Mouse (Mus musculus) hindbrain, embryonic 12.5 days (tissue): ENCODE data around the gene Apoc1. TPM values are rescaled to one million over a fixed set of nuclear protein-coding genes. Genes with fewer than 3 reads are reported as not detected.

ENCODE experiments used
- ATAC-seq: fragments of 200-750 bp; cut with Nextera tagmentation; 2 replicates; pipeline ENCODE4 v1.8.0; 2017; ENCODE audit warnings: moderate TSS enrichment; ENCODE audit not compliant: low FRiP score
- H3K27ac ChIP-seq: fragments of 300-500 bp; sonication (generic); 2 replicates; pipeline ENCODE4 v1.5.1; 2016; ENCODE audit warnings: mild to moderate bottlenecking
- H3K27me3 ChIP-seq: fragments of 300-500 bp; sonication (generic); 2 replicates; pipeline ENCODE4 v1.6.1; 2016; ENCODE audit warnings: mild to moderate bottlenecking
- H3K36me3 ChIP-seq: fragments of 300-500 bp; sonication (generic); 2 replicates; pipeline ENCODE4 v1.6.1; 2016; ENCODE audit warnings: mild to moderate bottlenecking
- H3K4me1 ChIP-seq: fragments of 300-500 bp; sonication (generic); 2 replicates; pipeline ENCODE4 v1.6.1; 2016
- H3K4me2 ChIP-seq: fragments of 300-500 bp; sonication (generic); replicated peaks from 2 replicates; pipeline ENCODE4 v1.6.1; 2016; ENCODE audit warnings: mild to moderate bottlenecking
- H3K4me3 ChIP-seq: fragments of 300-500 bp; sonication (generic); 2 replicates; pipeline ENCODE4 v1.5.1; 2016; ENCODE audit warnings: mild to moderate bottlenecking
- H3K9ac ChIP-seq: fragments of 300-500 bp; sonication (generic); 2 replicates; pipeline ENCODE4 v1.6.1; 2016; ENCODE audit warnings: mild to moderate bottlenecking, moderate library complexity
- H3K9me3 ChIP-seq: fragments of 300-500 bp; sonication (generic); replicated peaks from 2 replicates; pipeline ENCODE4 v1.6.1; 2016; ENCODE audit warnings: mild to moderate bottlenecking
- WGBS: fragments of 180-500 bp; shearing (Covaris S2); methylation state at CpG from one replicate; pipeline ENCODE4 v1.1.7; 2016; 5-methylcytosine and 5-hydroxymethylcytosine counted together
- polyA plus RNA-seq: library from polyadenylated mRNA; unstranded; fragments of >200 nt; fragmentation: Nextera tagmentation; extraction: Ambion mirVana; gene quantifications from 2 replicates; pipeline ENCODE4 v1.2.1, GENCODE M21; 2016

The Apoc1 gene
- polyA plus RNA-seq, 1 experiment from 2014 or later: 4.7 TPM

DNA sequence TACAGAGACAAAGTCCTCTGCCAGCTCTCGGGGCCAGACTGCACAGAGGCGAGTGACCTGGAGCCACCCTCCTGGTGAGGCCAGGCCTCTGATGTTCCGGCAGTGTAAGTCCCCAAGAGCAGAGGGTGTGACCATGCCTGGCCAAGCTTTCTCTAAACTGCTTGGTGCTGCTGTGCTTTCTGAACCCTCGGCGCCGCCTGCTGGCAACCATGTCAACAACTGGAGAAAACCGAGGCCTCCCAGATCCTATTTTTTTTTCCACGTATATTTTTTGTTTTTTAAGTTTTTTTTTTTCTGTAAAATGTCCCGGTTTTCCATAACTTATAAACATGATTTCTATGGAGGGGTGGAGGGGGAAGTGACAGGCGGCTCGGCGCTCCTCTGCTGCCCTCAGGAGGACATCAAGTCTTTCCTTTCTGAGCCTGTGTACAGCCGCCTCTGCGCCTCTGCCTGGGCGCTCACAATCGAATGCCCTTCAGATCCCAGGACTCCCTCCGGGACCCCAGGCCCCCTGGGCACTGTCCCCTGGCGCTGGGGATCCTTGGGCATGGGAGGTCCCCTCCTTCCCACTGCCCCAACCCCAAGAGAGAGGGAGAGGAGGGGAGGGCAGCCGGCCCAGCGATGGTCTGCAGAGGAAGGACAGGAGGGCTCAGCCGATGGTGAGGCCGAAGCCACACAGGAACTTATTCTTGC is 8.8 kb upstream of the Apoc1 start:
- ATAC-seq: 0 out of 2 replicates have a peak, but pooled peaks have one; percentile 39
- Histone ChIP-seq H3K9me3 (peaks cover 8% of the 10 kb centered on the region; the same call in 1 of the 2 replicates), H3K9ac (0 out of 2 replicates have a peak overlapping the region, but pooled peaks have one; percentile 13), H3K4me3 (no peak overlapping the region), H3K27ac (0 out of 2 replicates have a peak overlapping the region, but pooled peaks have one; percentile 57), H3K36me3 (peaks cover 24% of the 10 kb centered on the region), H3K4me2 (0 out of 2 replicates have a peak overlapping the region, but pooled peaks have one; percentile 7), H3K4me1 (peaks cover 21% of the 10 kb centered on the region), H3K27me3 (no peaks in the 10 kb centered on the region)
- WGBS: 29% methylated on average over 22 of the region's 22 CpGs

- Histone ChIP-seq H3K27me3 (no peaks in the 10 kb centered on the region), H3K9me3 (peaks cover 8% of the 10 kb centered on the region; the same call in 1 of the 2 replicates), H3K4me2 (0 out of 2 replicates have a peak overlapping the region, but pooled peaks have one; percentile 7), H3K36me3 (peaks cover 23% of the 10 kb centered on the region; the same call in 1 of the 2 replicates), H3K9ac (no peak overlapping the region), H3K4me3 (no peak overlapping the region), H3K4me1 (peaks cover 21% of the 10 kb centered on the region), H3K27ac (no peak overlapping the region; the same call in 1 of the 2 replicates)
- no peak for ATAC-seq
- 60% methylated on average over 12 of the region's 12 CpGs for WGBS
Observed at GRCm38 (mm10) chr7:19700299-19701068, 8.0 kb upstream of the Apoc1 start.

DNA sequence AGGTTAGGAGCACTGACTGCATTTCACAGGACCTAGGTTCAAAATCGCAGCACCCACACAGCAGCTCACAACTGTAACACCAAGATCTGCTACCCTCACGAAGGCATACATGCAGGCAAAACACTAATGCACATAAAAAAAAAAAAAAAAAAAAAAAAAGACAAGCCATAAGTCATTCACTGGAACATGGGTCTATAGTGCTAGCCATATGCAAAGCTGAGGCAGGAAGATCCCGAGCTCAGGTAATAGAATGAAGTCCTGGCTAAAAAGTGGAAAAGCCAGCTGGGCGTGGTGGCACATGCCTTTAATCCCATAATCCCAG is 7.3 kb upstream of the Apoc1 start:
- 79% methylated on average over 4 of the region's 4 CpGs for WGBS
- no peak overlapping the region for H3K27ac ChIP-seq
- H3K4me2 ChIP-seq: no peak overlapping the region
- H3K4me3 ChIP-seq: no peak overlapping the region
- peaks cover 23% of the 10 kb centered on the region; the same call in 1 of the 2 replicates for H3K36me3 ChIP-seq
- peaks cover 8% of the 10 kb centered on the region; the same call in 1 of the 2 replicates for H3K9me3 ChIP-seq
- no peak for ATAC-seq
- H3K27me3 ChIP-seq: no peaks in the 10 kb centered on the region
- H3K4me1 ChIP-seq: peaks cover 21% of the 10 kb centered on the region
- no peak overlapping the region for H3K9ac ChIP-seq

GRCm38 (mm10) chr7:19698907-19699826 is 6.7 kb upstream of the Apoc1 start, which contains the start of gene Apoe:
TSS of gene Apoe (minus strand) at chr7:19699188.
- peak within 1 kb of the TSS; percentile 69 for H3K4me2 ChIP-seq
- H3K27ac ChIP-seq: no peak within 1 kb of the TSS
- WGBS: 2% methylated on average over 20 of the region's 20 CpGs
- H3K9ac ChIP-seq: peak within 1 kb of the TSS; percentile 62
- H3K9me3 ChIP-seq: peaks cover 8% of the 10 kb centered on the region; the same call in 1 of the 2 replicates
- ATAC-seq: peak; percentile 56
- peaks cover 21% of the 10 kb centered on the region; the same call in 1 of the 2 replicates for H3K36me3 ChIP-seq
- peaks cover 21% of the 10 kb centered on the region for H3K4me1 ChIP-seq
- peak within 1 kb of the TSS; percentile 31 for H3K4me3 ChIP-seq
- no peaks in the 10 kb centered on the region for H3K27me3 ChIP-seq

DNA sequence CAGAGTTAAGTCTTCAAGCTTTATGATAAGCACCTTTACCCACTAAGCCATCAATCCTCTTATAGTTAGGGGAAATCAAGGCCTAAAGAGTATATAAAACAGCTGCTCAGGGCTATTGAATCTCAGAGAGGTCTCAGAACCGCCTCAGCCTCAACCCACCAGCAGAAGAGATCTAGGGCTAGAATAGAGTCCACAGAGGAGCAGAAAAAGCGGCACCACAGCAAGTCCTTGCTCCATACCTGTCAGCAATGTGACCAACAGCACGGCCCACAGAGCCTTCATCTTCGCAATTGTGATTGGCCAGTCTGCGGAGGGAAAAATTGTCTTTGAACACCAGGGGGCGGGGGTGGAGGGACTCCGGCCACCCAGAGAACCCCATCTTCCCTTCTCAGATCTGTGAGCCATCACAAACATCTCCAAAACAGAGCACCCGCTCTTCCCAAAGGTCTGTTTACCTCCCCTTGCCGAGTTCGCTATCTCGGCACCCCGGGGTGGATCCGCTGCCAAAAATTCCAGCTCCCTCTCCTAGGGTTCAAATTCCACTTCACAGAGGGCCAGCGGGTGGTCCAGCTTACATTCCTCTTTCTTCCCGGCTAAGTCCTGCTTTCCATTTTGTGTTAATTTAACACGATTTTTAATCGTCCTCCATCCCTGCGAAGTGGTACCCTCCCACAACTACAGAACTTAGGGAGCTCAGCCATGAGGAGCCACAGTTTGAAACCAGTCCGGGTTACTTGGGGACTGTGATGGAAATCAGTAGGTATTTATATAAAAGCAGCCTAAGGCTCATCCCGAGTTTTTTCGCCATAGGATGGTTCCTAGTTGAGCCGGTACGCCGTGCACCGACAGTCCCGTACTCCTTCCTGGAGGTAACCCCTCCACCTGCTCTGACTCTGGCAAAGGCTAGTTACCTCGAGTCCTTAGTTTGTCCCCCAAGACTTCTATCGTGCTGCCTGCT is 5.8 kb upstream of the Apoc1 start:
- peaks cover 8% of the 10 kb centered on the region; the same call in 1 of the 2 replicates for H3K9me3 ChIP-seq
- 2% methylated on average over 28 of the region's 28 CpGs for WGBS
- peaks cover 15% of the 10 kb centered on the region; the same call in 1 of the 2 replicates for H3K36me3 ChIP-seq
- H3K27ac ChIP-seq: no peak overlapping the region
- peak overlapping the region; percentile 69 for H3K4me2 ChIP-seq
- H3K4me1 ChIP-seq: peaks cover 25% of the 10 kb centered on the region
- H3K27me3 ChIP-seq: no peaks in the 10 kb centered on the region
- H3K4me3 ChIP-seq: peak overlapping the region; percentile 31
- no peak for ATAC-seq
- H3K9ac ChIP-seq: peak overlapping the region; percentile 62

DNA sequence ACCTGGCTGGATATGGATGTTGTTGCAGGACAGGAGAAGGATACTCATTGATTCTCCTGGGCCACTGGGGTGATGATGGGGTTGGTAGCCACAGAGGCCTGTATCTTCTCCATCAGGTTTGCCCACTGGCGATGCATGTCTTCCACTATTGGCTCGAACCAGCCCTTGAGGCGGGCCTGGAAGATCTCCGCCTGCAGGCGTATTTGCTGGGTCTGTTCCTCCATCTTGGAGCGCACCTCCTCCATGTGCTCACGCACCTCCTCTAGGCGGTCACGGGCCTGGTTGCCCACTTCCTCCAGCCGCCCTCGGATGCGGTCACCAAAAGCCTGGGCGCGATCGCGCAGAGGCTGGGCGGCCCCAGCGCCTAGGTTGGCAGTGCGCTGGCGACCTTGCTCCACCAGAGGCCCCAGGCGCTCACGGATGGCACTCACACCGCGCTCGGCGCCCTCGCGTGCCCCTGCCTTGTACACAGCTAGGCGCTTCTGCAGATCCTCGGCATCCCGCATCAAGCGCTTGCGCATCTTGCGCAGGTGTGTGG is 3.9 kb upstream of the Apoc1 start:
- H3K4me2 ChIP-seq: no peak overlapping the region
- peaks cover 24% of the 10 kb centered on the region for H3K4me1 ChIP-seq
- H3K9ac ChIP-seq: no peak overlapping the region
- ATAC-seq: no peak
- peaks cover 7% of the 10 kb centered on the region; the same call in 1 of the 2 replicates for H3K36me3 ChIP-seq
- 94% methylated on average over 34 of the region's 34 CpGs for WGBS
- no peak overlapping the region for H3K27ac ChIP-seq
- no peak overlapping the region for H3K4me3 ChIP-seq
- H3K9me3 ChIP-seq: peaks cover 8% of the 10 kb centered on the region; the same call in 1 of the 2 replicates
- H3K27me3 ChIP-seq: no peaks in the 10 kb centered on the region

DNA sequence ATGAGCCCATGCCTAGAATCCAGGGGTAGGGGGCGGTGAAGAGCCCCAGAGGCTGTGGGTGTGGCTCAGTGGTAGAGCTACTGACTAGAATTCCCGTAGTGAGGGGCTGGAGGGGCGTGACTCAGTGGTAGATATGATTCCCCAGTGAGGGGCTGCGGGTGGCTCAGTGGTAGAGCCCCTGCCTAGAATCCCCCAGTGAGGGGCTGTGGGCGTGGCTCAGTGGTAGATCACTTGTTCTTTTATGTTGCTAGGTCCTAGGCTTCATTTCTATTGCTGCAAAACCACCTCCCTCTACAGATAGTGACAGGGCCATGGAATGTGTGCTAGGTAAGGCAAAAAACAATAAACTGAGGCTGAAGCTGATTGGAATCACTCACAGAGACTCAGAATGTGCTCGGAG is 3.4 kb upstream of the Apoc1 start:
- Histone ChIP-seq H3K9ac (no peak overlapping the region), H3K27me3 (no peaks in the 10 kb centered on the region), H3K9me3 (peaks cover 8% of the 10 kb centered on the region; the same call in 1 of the 2 replicates), H3K27ac (no peak overlapping the region), H3K4me3 (no peak overlapping the region), H3K4me1 (peaks cover 22% of the 10 kb centered on the region), H3K4me2 (no peak overlapping the region), H3K36me3 (peaks cover 7% of the 10 kb centered on the region; the same call in 1 of the 2 replicates)
- ATAC-seq: no peak
- 84% methylated on average over 6 of the region's 6 CpGs for WGBS

DNA sequence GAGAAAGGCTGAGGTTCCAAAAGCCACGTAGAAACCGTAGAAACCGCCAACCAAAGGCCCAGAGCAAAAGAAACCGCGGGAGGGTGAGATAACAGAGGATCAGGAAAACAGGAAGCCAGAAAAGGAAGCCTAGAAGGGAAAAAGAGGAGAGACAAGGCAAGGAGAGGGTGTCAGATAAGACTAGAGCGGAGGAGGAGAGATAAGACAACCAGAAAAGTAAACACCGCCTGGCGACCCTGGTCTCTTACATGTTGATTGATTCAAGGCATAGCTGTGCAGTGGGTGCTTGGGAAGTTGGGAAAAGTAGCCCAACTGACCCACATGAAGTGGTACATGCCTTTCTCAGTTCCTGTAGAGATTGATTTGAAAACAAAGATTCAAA is 2.7 kb upstream of the Apoc1 start:
- peaks cover 22% of the 10 kb centered on the region for H3K4me1 ChIP-seq
- no peak overlapping the region for H3K9ac ChIP-seq
- ATAC-seq: no peak
- 52% methylated on average over 8 of the region's 8 CpGs for WGBS
- H3K27me3 ChIP-seq: no peaks in the 10 kb centered on the region
- H3K27ac ChIP-seq: no peak overlapping the region
- H3K36me3 ChIP-seq: peaks cover 7% of the 10 kb centered on the region; the same call in 1 of the 2 replicates
- H3K9me3 ChIP-seq: peaks cover 8% of the 10 kb centered on the region; the same call in 1 of the 2 replicates
- no peak overlapping the region for H3K4me3 ChIP-seq
- H3K4me2 ChIP-seq: no peak overlapping the region

DNA sequence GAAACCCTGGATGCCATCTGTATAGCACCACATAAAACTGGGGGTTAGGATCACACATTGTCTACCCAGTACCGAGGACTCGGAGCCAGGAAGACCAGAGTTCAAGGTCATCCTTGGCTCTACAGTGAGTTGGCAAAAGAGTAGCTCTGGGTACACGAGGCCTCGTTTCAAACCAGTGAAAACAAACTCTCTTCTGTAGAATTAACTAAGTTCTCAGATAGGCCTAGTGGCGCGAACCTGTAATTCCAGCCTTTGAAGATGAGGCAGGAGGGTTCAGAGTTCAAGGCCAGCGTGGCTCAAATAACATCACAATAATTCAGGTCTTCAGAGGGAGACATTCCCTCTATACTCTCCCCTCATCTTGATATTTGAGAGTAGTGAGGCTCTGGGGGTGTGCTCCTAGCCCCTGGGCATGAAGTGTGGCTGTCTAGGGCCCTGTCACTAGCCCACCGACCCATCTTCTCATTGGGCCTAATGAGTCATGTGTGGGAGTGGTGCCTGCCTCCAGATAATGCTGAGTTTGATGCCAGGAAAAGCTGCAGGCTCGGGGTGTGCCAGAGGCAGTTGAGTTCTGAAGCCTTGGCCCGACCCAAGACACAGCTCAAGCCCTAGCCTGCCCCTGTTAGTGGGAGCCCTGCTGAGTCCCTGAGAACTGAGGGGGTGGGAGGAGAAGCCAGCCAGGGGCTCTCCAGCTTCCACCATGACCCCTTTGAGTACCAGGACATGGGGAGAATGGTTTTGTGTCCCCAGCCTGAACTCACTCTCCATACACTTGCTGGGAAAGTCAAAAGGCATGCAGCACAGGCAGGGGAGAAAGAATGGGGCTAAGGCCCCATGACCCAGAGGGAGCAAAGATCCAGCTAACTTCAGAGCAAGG is 2.1 kb upstream of the Apoc1 start:
- ATAC-seq: no peak
- Histone ChIP-seq H3K36me3 (peaks cover 7% of the 10 kb centered on the region; the same call in 1 of the 2 replicates), H3K4me1 (peaks cover 22% of the 10 kb centered on the region), H3K27me3 (no peaks in the 10 kb centered on the region), H3K4me2 (no peak overlapping the region), H3K27ac (no peak overlapping the region), H3K9ac (no peak overlapping the region), H3K9me3 (peaks cover 8% of the 10 kb centered on the region; the same call in 1 of the 2 replicates), H3K4me3 (no peak overlapping the region)
- 88% methylated on average over 10 of the region's 10 CpGs for WGBS

DNA sequence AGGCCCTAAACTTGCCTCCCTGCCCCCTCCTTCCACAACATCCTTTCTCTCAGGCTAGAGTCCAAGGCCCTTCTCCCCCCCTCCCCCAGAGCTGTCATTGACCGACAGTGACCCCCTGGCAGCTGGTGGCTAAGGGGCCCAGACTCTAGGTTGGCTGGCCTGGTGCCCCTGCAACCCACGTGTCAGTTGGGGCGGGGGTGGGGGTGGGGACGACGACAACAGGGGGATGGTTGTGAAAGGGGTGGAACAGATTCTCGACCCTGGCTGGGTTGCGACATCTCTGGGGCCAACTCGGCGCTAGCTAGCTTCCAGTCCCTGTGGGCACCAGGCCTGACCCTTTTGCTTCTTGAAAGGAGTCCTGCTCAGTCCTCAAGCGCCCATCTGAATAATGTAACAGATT is 961 bp upstream of the Apoc1 start:
- Histone ChIP-seq H3K9ac (no peak overlapping the region), H3K27ac (no peak overlapping the region)
- WGBS: 18% methylated on average over 10 of the region's 10 CpGs

More for the DNA sequence above, 961 bp upstream of the Apoc1 start:
- Histone ChIP-seq H3K4me1 (peaks cover 10% of the 10 kb centered on the region; the same call in 1 of the 2 replicates), H3K4me3 (no peak overlapping the region), H3K4me2 (no peak overlapping the region), H3K9me3 (peaks cover 8% of the 10 kb centered on the region; the same call in 1 of the 2 replicates), H3K27me3 (no peaks in the 10 kb centered on the region), H3K36me3 (peaks cover 7% of the 10 kb centered on the region; the same call in 1 of the 2 replicates)
- ATAC-seq: no peak
